Mouse (Mus musculus) heart, embryonic 12.5 days (tissue): Measurements from ENCODE around the gene Colgalt1. TPM values are rescaled to one million over a fixed set of nuclear protein-coding genes. Genes with fewer than 3 reads are reported as not detected.

Experiments used
- ATAC-seq: fragments of 200-750 bp; cut with Nextera tagmentation; 2 replicates; pipeline ENCODE4 v1.8.0; 2017; ENCODE audit warnings: moderate TSS enrichment, moderate library complexity; ENCODE audit not compliant: insufficient number of reproducible peaks, low FRiP score
- H3K27ac ChIP-seq: fragments of 300-500 bp; sonication (generic); 2 replicates; pipeline ENCODE4 v1.5.1; 2016; ENCODE audit warnings: mild to moderate bottlenecking, moderate library complexity; ENCODE audit not compliant: poor library complexity, severe bottlenecking
- H3K27me3 ChIP-seq: fragments of 300-500 bp; sonication (generic); replicated peaks from 2 replicates; pipeline ENCODE4 v1.6.1; 2016; ENCODE audit warnings: mild to moderate bottlenecking, moderate library complexity
- H3K36me3 ChIP-seq: fragments of 300-500 bp; sonication (generic); 2 replicates; pipeline ENCODE4 v1.6.1; 2016; ENCODE audit warnings: mild to moderate bottlenecking, moderate library complexity
- H3K4me1 ChIP-seq: fragments of 300-500 bp; sonication (generic); replicated peaks from 2 replicates; pipeline ENCODE4 v1.6.1; 2016; ENCODE audit warnings: mild to moderate bottlenecking
- H3K4me2 ChIP-seq: fragments of 300-500 bp; sonication (generic); 2 replicates; pipeline ENCODE4 v1.6.1; 2016; ENCODE audit warnings: mild to moderate bottlenecking, moderate library complexity
- H3K4me3 ChIP-seq: fragments of 300-500 bp; sonication (generic); 2 replicates; pipeline ENCODE4 v1.5.1; 2016; ENCODE audit warnings: mild to moderate bottlenecking
- H3K9ac ChIP-seq: fragments of 300-500 bp; sonication (generic); 2 replicates; pipeline ENCODE4 v1.6.1; 2016; ENCODE audit warnings: mild to moderate bottlenecking, moderate library complexity
- H3K9me3 ChIP-seq: fragments of 300-500 bp; sonication (generic); replicated peaks from 2 replicates; pipeline ENCODE4 v1.6.1; 2016; ENCODE audit warnings: mild to moderate bottlenecking, moderate library complexity
- WGBS: fragments of 180-500 bp; shearing (Covaris S2); methylation state at CpG from one replicate; pipeline ENCODE4 v1.1.7; 2016; 5-methylcytosine and 5-hydroxymethylcytosine counted together
- polyA plus RNA-seq: library from polyadenylated mRNA; unstranded; fragments of >200 nt; fragmentation: Nextera tagmentation; extraction: Ambion mirVana; gene quantifications from 2 replicates; pipeline ENCODE4 v1.2.1, GENCODE M21; 2016

Gene Colgalt1
- polyA plus RNA-seq = 60.7 and 61.4 TPM in 2 replicates

GRCm38 (mm10) chr8:71610822-71611651 lies at the start of gene Colgalt1:
Gene Colgalt1, plus strand, starts transcription at chr8:71610998.
- Histone ChIP-seq H3K4me2 (peak within 1 kb of the TSS; percentile 83), H3K27me3 (no peaks in the 10 kb centered on the region), H3K27ac (peak within 1 kb of the TSS; percentile 73; the same call in 1 of the 2 replicates), H3K4me1 (peaks cover 15% of the 10 kb centered on the region), H3K36me3 (peaks cover 35% of the 10 kb centered on the region), H3K9ac (peak within 1 kb of the TSS; percentile 94), H3K9me3 (no peaks in the 10 kb centered on the region), H3K4me3 (peak within 1 kb of the TSS; percentile 86)
- WGBS = under 1% methylated on average over 79 of the region's 82 CpGs
- peak; percentile 99 for ATAC-seq

DNA sequence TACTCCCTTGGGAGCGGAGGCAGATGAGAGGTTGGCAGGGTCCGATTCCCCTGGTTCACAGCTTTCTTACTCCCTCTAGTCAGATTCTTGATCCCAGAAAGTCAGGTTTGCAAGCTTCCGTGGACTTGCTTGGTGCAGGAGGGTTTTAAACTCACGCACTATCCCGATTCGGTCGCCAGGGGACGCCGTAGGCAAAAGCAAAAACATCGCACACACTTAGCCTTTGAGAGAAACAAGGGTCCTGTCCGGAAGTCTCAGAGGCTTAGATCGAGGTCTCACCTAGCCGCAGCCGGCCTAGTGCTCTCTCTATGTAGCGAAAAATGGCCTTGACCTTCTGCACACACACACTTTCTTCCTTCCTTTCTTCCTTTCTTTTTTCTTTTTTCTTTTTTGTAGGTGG lies 49.4 kb upstream of the Colgalt1 start:
- WGBS = 4% methylated on average over 15 of the region's 15 CpGs
- Histone ChIP-seq H3K9ac (no peak overlapping the region), H3K9me3 (peaks cover 7% of the 10 kb centered on the region; the same call in 1 of the 2 replicates), H3K4me2 (no peak overlapping the region), H3K27me3 (peaks cover 89% of the 10 kb centered on the region), H3K36me3 (no peaks in the 10 kb centered on the region), H3K27ac (no peak overlapping the region), H3K4me3 (no peak overlapping the region), H3K4me1 (peaks cover 20% of the 10 kb centered on the region)
- ATAC-seq = no peak

DNA sequence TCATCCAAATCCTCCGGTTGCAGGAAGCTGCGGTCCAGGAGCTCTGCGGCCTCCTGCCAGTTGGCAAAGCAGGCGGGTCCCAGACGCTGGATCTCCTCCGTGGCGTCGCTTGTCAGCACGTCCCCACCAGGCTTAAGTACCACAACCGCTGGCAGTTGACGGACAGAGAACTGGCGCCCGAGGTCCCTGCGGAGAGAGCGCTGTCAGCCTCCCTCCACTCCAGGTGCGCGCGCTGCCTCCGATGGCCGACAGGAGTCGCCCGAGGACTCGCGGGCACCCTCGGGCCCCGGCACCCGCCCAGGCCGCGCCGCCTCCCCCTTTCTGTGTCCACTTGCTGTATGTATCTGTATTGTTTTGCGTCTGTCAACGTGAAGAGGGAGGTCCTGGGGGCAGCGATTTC lies 48.0 kb upstream of the Colgalt1 start:
- WGBS = 1% methylated on average over 33 of the region's 33 CpGs
- no peak for ATAC-seq
- Histone ChIP-seq H3K36me3 (no peaks in the 10 kb centered on the region), H3K4me1 (peaks cover 20% of the 10 kb centered on the region), H3K27me3 (peaks cover 84% of the 10 kb centered on the region), H3K9me3 (peaks cover 7% of the 10 kb centered on the region; the same call in 1 of the 2 replicates), H3K4me3 (peak overlapping the region; percentile 29), H3K27ac (no peak overlapping the region), H3K4me2 (peak overlapping the region; percentile 62), H3K9ac (no peak overlapping the region; the same call in 1 of the 2 replicates)

DNA sequence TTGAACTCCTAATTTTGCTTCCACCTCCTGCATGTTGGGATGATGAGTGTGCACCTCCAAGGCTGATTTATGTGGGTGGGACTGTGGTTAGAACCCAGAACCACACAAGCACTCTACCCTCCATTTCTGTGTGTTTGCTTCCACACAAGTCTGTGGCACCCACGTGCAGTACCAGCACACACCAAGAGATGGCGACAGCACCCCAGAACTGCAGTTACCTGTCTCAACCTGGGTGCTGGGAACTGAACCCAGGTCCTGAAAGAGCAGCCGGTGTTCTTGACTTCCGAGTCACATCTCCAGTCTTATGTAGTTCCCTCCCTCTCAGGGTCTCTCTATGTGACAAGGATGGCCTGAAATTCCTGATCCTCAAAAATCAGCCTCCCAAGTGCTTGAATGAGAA lies 46.8 kb upstream of the Colgalt1 start:
- H3K27ac ChIP-seq = no peak overlapping the region

GRCm38 (mm10) chr8:71566501-71566900 lies 44.3 kb upstream of the Colgalt1 start, which contains the start of gene Nxnl1:
Gene Nxnl1, minus strand, starts transcription at chr8:71566601.
- no peak for ATAC-seq
- Histone ChIP-seq H3K27me3 (peaks cover 62% of the 10 kb centered on the region), H3K4me2 (no peak within 1 kb of the TSS), H3K9ac (no peak within 1 kb of the TSS), H3K9me3 (peaks cover 7% of the 10 kb centered on the region; the same call in 1 of the 2 replicates), H3K36me3 (no peaks in the 10 kb centered on the region), H3K4me3 (no peak within 1 kb of the TSS), H3K4me1 (peaks cover 35% of the 10 kb centered on the region), H3K27ac (no peak within 1 kb of the TSS)
- WGBS = 50% methylated on average over 3 of the region's 3 CpGs

More for the DNA sequence above, 46.8 kb upstream of the Colgalt1 start:
- peaks cover 18% of the 10 kb centered on the region for H3K4me1 ChIP-seq
- H3K36me3 ChIP-seq = no peaks in the 10 kb centered on the region
- no peak overlapping the region for H3K4me3 ChIP-seq
- no peak for ATAC-seq
- WGBS = 80% methylated on average over 4 of the region's 4 CpGs
- H3K9ac ChIP-seq = no peak overlapping the region
- H3K27me3 ChIP-seq = peaks cover 84% of the 10 kb centered on the region
- peaks cover 7% of the 10 kb centered on the region; the same call in 1 of the 2 replicates for H3K9me3 ChIP-seq
- H3K4me2 ChIP-seq = no peak overlapping the region

- Histone ChIP-seq H3K4me1 (peaks cover 31% of the 10 kb centered on the region), H3K4me2 (no peak overlapping the region), H3K36me3 (no peaks in the 10 kb centered on the region), H3K4me3 (no peak overlapping the region), H3K27me3 (peaks cover 54% of the 10 kb centered on the region), H3K9me3 (peaks cover 7% of the 10 kb centered on the region; the same call in 1 of the 2 replicates), H3K27ac (no peak overlapping the region), H3K9ac (no peak overlapping the region)
- WGBS = 58% methylated on average over 7 of the region's 7 CpGs
- no peak for ATAC-seq
These were observed 43.2 kb upstream of the Colgalt1 start for GRCm38 (mm10) chr8:71567587-71567986.

GRCm38 (mm10) chr8:71568387-71568937 lies 42.3 kb upstream of the Colgalt1 start, which contains the start of gene Slc27a1:
Gene Slc27a1, plus strand, starts transcription at chr8:71568882.
- H3K27me3 ChIP-seq = peaks cover 46% of the 10 kb centered on the region

DNA sequence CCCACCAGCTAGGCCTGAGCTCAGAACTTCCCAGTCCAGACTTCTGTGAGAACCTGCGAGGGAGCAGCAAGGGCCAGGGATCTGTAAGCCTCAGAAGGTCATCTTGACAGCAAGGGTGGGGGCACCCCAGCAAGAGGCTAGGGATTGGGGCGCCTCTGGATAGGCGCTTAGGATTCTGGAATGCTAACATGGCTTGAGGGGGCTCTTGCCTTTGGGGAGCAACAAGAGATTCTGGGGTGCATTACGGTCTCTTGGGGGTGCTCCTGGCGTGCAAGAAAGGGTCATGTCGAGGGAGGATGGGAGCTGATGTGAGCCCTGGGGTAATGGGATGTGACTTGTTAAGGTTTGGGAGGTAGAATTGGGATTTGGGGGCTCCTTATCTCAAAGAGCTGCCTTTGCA lies 41.9 kb upstream of the Colgalt1 start:
- no peak overlapping the region for H3K27ac ChIP-seq
- whole genome bisulfite sequencing = 36% methylated on average over 6 of the region's 6 CpGs
- H3K9me3 ChIP-seq = peaks cover 6% of the 10 kb centered on the region; the same call in 1 of the 2 replicates
- no peak for ATAC-seq
- H3K27me3 ChIP-seq = peaks cover 41% of the 10 kb centered on the region
- H3K4me2 ChIP-seq = peak overlapping the region; percentile 94
- no peaks in the 10 kb centered on the region for H3K36me3 ChIP-seq
- peak overlapping the region; percentile 69 for H3K4me3 ChIP-seq
- H3K4me1 ChIP-seq = peaks cover 26% of the 10 kb centered on the region
- peak overlapping the region; percentile 64; the same call in 1 of the 2 replicates for H3K9ac ChIP-seq

More at GRCm38 (mm10) chr8:71568387-71568937, 42.3 kb upstream of the Colgalt1 start, which contains the start of gene Slc27a1:
- H3K4me3 ChIP-seq = peak within 1 kb of the TSS; percentile 69
- no peak for ATAC-seq
- H3K4me1 ChIP-seq = peaks cover 26% of the 10 kb centered on the region
- H3K36me3 ChIP-seq = no peaks in the 10 kb centered on the region
- H3K4me2 ChIP-seq = peak within 1 kb of the TSS; percentile 94
- no peak within 1 kb of the TSS for H3K27ac ChIP-seq
- H3K9me3 ChIP-seq = peaks cover 7% of the 10 kb centered on the region; the same call in 1 of the 2 replicates
- H3K9ac ChIP-seq = peak within 1 kb of the TSS; percentile 64
- WGBS = 17% methylated on average over 13 of the region's 13 CpGs

DNA sequence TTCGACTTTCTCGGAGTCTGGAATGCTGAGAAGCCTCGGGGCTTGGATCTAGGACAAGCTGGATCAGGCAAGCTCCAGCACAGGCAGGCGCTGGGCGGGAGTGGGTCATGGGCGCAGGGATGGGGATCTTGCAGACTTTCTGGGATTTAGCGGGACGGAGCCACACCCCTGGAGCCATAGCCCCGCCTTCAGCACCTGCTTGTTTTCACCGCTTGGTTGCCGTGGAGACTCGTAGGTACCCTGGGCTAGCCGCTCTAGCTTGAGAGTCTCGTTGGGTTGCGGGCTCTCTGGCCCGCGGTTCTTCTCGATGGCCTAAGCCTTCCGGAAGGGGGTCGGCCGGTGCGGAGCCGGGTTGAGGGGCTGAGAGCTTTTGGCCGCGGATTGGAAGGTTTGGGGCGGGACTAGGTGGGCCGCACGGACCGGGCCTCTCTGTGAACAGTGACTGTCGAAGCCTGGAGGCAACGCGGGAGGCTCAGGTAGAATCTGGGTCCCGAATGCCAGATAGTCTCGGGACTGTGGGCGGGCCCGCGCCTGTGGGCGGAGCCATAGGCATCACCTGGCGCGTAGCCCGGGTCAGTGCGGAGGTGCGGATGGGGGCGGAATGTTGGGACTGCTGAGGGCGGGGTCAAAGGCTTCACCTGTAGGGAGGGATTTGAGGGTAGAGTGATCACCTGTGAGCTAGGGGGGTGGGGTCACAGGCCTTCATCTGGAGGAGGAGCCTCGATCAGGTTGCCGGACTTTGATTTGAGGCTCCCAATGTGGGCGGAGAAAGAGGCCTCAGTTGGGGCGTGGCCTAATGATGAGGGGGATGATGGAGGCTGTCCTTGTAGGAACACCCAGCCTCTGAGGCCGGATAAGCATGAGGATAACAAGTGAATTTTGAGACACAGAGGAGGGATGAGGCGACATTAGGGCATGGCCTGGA lies 41.2 kb upstream of the Colgalt1 start:
- no peaks in the 10 kb centered on the region for H3K9me3 ChIP-seq
- peaks cover 35% of the 10 kb centered on the region for H3K27me3 ChIP-seq
- no peaks in the 10 kb centered on the region for H3K36me3 ChIP-seq
- peak overlapping the region; percentile 4; the same call in 1 of the 2 replicates for H3K27ac ChIP-seq
- ATAC-seq = peak; percentile 68
- whole genome bisulfite sequencing = 1% methylated on average over 51 of the region's 51 CpGs
- H3K9ac ChIP-seq = peak overlapping the region; percentile 64
- H3K4me3 ChIP-seq = peak overlapping the region; percentile 69
- H3K4me2 ChIP-seq = peak overlapping the region; percentile 94
- H3K4me1 ChIP-seq = peaks cover 26% of the 10 kb centered on the region

DNA sequence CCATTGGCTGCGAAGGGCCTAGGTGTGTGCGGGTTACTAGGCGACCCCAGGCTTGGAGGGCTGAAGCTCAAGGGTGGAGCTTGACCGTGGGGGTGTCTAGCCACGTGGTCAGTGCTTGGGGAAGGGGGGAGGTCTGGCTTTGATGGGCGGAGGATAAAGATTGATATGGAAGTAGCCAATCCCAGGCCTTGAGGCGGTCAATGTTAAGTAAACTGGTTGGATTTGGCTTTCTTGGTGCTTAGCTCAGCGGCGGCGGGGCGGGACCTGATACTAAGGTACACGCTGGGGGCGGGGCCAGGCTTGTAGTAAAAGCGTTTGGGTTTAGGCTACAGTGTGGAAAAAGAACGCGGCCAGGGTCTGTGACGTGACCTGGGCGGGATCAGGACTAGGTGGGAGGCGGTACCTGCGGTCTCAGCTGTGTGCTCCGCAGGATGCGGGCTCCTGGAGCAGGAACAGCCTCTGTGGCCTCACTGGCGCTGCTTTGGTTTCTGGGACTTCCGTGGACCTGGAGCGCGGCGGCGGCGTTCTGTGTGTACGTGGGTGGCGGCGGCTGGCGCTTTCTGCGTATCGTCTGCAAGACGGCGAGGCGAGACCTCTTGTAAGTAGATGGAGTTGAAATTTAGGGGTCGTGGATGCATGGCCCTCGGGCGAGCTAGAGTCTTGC lies 40.4 kb upstream of the Colgalt1 start:
- peak overlapping the region; percentile 94 for H3K4me2 ChIP-seq
- H3K27ac ChIP-seq = peak overlapping the region; percentile 4; the same call in 1 of the 2 replicates
- WGBS = under 1% methylated on average over 41 of the region's 41 CpGs
- H3K9me3 ChIP-seq = no peaks in the 10 kb centered on the region
- H3K9ac ChIP-seq = peak overlapping the region; percentile 79
- peak overlapping the region; percentile 69 for H3K4me3 ChIP-seq
- peaks cover 26% of the 10 kb centered on the region for H3K4me1 ChIP-seq
- ATAC-seq = peak; percentile 83
- peaks cover 35% of the 10 kb centered on the region for H3K27me3 ChIP-seq
- no peaks in the 10 kb centered on the region for H3K36me3 ChIP-seq
